Mouse (Mus musculus): ENCODE measurements around the gene Dnlz.

Gene Dnlz

GRCm38 (mm10) chr2:26299336-26299735 lies 52.6 kb downstream of the Dnlz start:
- no peak for DNase-seq (ENCODE audit: extremely low spot score, low spot score)

- DNase-seq (ENCODE audit: extremely low spot score, low spot score): peak; percentile 27
Measured at GRCm38 (mm10) chr2:26298856-26299230, 53.1 kb downstream of the Dnlz start.

- peak; percentile 23 for DNase-seq (ENCODE audit: extremely low spot score, low spot score)
Measured at GRCm38 (mm10) chr2:26298208-26298855, 53.6 kb downstream of the Dnlz start.

Data from neural tube, embryonic 10.5 days (tissue).